Mouse (Mus musculus) lung, adult 2 months (tissue): ENCODE data around the gene Ampd3.

Source experiments
- CTCF ChIP-seq: fragments of 200-500 bp; IDR thresholded peaks from 2 replicates; pipeline ENCODE4 v1.5.1; 2011; ENCODE audit warnings: mild to moderate bottlenecking, low read length, control low read depth; ENCODE audit not compliant: insufficient read depth
- POLR2A ChIP-seq: fragments of 200-500 bp; IDR thresholded peaks from 2 replicates; pipeline ENCODE4 v1.6.1; 2011; ENCODE audit warnings: low read depth, mild to moderate bottlenecking, control low read depth, low read length, borderline replicate concordance; ENCODE audit errors: extremely low read depth

- TF ChIP-seq CTCF (no peak), POLR2A (no peak)
Observed at GRCm38 (mm10) chr7:110854927-110855546, 87.0 kb downstream of the Ampd3 start.
